In genomic region chr3:75534045-75534834, GRCm38 (mm10) we compare ENCODE assay signal across 26 mouse cellular contexts. TPM values are rescaled to one million over a fixed set of nuclear protein-coding genes. Genes with fewer than 3 reads are reported as not detected.
DNase-seq lines count a peak whose midpoint lies in the region; ATAC-seq and TF ChIP-seq lines count a peak whose summit lies in the region.
"Had no signal": no experiment of that assay in that cellular context is flagged by ENCODE, and none has a peak within 500 bp of the region (broad histone marks: within the 10 kb centered on the region; RNA-seq: fewer than 3 reads in every experiment).

No protein-coding gene starts in this region.

- no peaks in the 10 kb centered on the region for H3K9me3 ChIP-seq in intestine, embryonic 15.5 days
- no peaks in the 10 kb centered on the region for H3K9me3 ChIP-seq in intestine, postnatal 0 days (ENCODE audit: control insufficient read depth)
- H3K9me3 ChIP-seq in MEL (replicated peaks; ENCODE audit: insufficient read depth, low read length), result no peaks in the 10 kb centered on the region
- no peaks in the 10 kb centered on the region for H3K9me3 ChIP-seq in liver, embryonic 12.5 days (replicated peaks)
- H3K9me3 ChIP-seq in hindbrain, embryonic 16.5 days (ENCODE audit: control insufficient read depth, low read length), result no peaks in the 10 kb centered on the region
- H3K9me3 ChIP-seq: embryonic facial prominence, embryonic 15.5 days; forebrain, embryonic 10.5 days; hindbrain, embryonic 12.5 days; limb, embryonic 12.5 days; neural tube, embryonic 15.5 days had no signal

- peak; percentile 59 to 82; a peak in 3 of 4 replicates for TF ChIP-seq EP300 in MEL (IDR thresholded peaks at IDR 0.05; ENCODE audit: low read depth in 1 of 2, low read length in 2 of 2)

- DNase-seq in MEL (ENCODE audit: low read depth, low spot score), result peak; percentile 71
- no peak for DNase-seq in cerebellum, postnatal 4 days (ENCODE audit: low spot score in 2 of 2)
- no peak for DNase-seq in gastrocnemius, adult 18-20 months (ENCODE audit: low spot score)
- DNase-seq: adrenal gland, postnatal 10 days; cerebellum, adult 8-10 months; gastrocnemius, postnatal 25 days; heart, adult 18-20 months; kidney, postnatal 4 days; lung, adult 2 months had no signal

- peaks cover 1% of the 10 kb centered on the region; the same call in 1 of the 2 replicates for H3K79me2 ChIP-seq in MEL (ENCODE audit: control insufficient read depth, insufficient read depth, low read length, poor library complexity)

- H3K4me3 ChIP-seq in intestine, embryonic 15.5 days (replicated peaks), result no peak overlapping the region
- no peak overlapping the region for H3K4me3 ChIP-seq in intestine, postnatal 0 days (ENCODE audit: low read depth, low read length)
- H3K4me3 ChIP-seq in MEL (ENCODE audit: control insufficient read depth in 1 of 2, insufficient read depth in 1 of 2, low read depth in 2 of 2, low read length in 2 of 2), result no peak overlapping the region
- H3K4me3 ChIP-seq in liver, embryonic 12.5 days, result no peak overlapping the region
- no peak overlapping the region for H3K4me3 ChIP-seq in hindbrain, embryonic 16.5 days (ENCODE audit: low read length)
- H3K4me3 ChIP-seq: embryonic facial prominence, embryonic 15.5 days; forebrain, embryonic 10.5 days; hindbrain, embryonic 12.5 days; limb, embryonic 12.5 days; neural tube, embryonic 15.5 days had no signal

- WGBS in intestine, embryonic 15.5 days, result 65% methylated on average over 3 of the region's 3 CpGs
- 49% methylated on average over 3 of the region's 3 CpGs for WGBS in intestine, postnatal 0 days
- 41% methylated on average over 3 of the region's 3 CpGs for WGBS in liver, embryonic 12.5 days (ENCODE audit: insufficient replicate concordance)
- 93% methylated on average over 3 of the region's 3 CpGs for WGBS in hindbrain, embryonic 16.5 days

- no peaks in the 10 kb centered on the region for H3K27me3 ChIP-seq in intestine, embryonic 15.5 days (replicated peaks)
- H3K27me3 ChIP-seq in intestine, postnatal 0 days (replicated peaks; ENCODE audit: control insufficient read depth, insufficient read depth, low read length), result no peaks in the 10 kb centered on the region
- H3K27me3 ChIP-seq in MEL (ENCODE audit: control insufficient read depth in 1 of 2, insufficient read depth in 2 of 2, low read length in 2 of 2), result no peaks in the 10 kb centered on the region
- H3K27me3 ChIP-seq in liver, embryonic 12.5 days (replicated peaks), result no peaks in the 10 kb centered on the region
- H3K27me3 ChIP-seq in hindbrain, embryonic 16.5 days (replicated peaks; ENCODE audit: control insufficient read depth, insufficient read depth, low read length), result no peaks in the 10 kb centered on the region
- H3K27me3 ChIP-seq: embryonic facial prominence, embryonic 15.5 days; hindbrain, embryonic 12.5 days; limb, embryonic 12.5 days; neural tube, embryonic 15.5 days had no signal

- TF ChIP-seq POLR2A in MEL (IDR thresholded peaks at IDR 0.05; ENCODE audit: control insufficient read depth in 1 of 2, insufficient read depth in 1 of 2, low read depth in 1 of 2, low read length in 2 of 2, poor library complexity in 1 of 2), result no peak

- no peak for TF ChIP-seq CTCF in intestine, postnatal 0 days (IDR thresholded peaks at IDR 0.05; ENCODE audit: low read depth)
- TF ChIP-seq CTCF in MEL (IDR thresholded peaks at IDR 0.05 in 2 of 3, conservative IDR thresholded peaks at IDR 0.05 in 1 of 3; ENCODE audit: control insufficient read depth in 1 of 3, insufficient read depth in 1 of 3, low read depth in 2 of 3, low read length in 3 of 3, poor library complexity in 1 of 3, severe bottlenecking in 1 of 3), result no peak

- TF ChIP-seq RAD21 in MEL (IDR thresholded peaks at IDR 0.05; ENCODE audit: low read depth, low read length), result no peak

- no peak overlapping the region for H3K4me2 ChIP-seq in intestine, embryonic 15.5 days (replicated peaks)
- H3K4me2 ChIP-seq in intestine, postnatal 0 days (replicated peaks; ENCODE audit: low read depth), result no peak overlapping the region
- H3K4me2 ChIP-seq in liver, embryonic 12.5 days, result peak overlapping the region; percentile 32
- no peak overlapping the region for H3K4me2 ChIP-seq in hindbrain, embryonic 16.5 days (ENCODE audit: low read length)
- H3K4me2 ChIP-seq: embryonic facial prominence, embryonic 15.5 days; hindbrain, embryonic 12.5 days; limb, embryonic 12.5 days; midbrain, embryonic 11.5 days; neural tube, embryonic 15.5 days had no signal

- no peak overlapping the region for H3K27ac ChIP-seq in intestine, embryonic 15.5 days
- H3K27ac ChIP-seq in intestine, postnatal 0 days (ENCODE audit: low read depth, low read length), result no peak overlapping the region
- peak overlapping the region; percentile 22; the same call in 1 of the 2 replicates for H3K27ac ChIP-seq in MEL (ENCODE audit: control insufficient read depth, low read depth, low read length)
- H3K27ac ChIP-seq in liver, embryonic 12.5 days, result peak overlapping the region; percentile 74
- no peak overlapping the region for H3K27ac ChIP-seq in hindbrain, embryonic 16.5 days (ENCODE audit: low read depth, low read length)
- H3K27ac ChIP-seq: embryonic facial prominence, embryonic 15.5 days; forebrain, embryonic 10.5 days; hindbrain, embryonic 12.5 days; limb, embryonic 12.5 days; neural tube, embryonic 15.5 days had no signal

- no peak overlapping the region for H3K9ac ChIP-seq in intestine, embryonic 15.5 days
- H3K9ac ChIP-seq in intestine, postnatal 0 days (ENCODE audit: low read depth, low read length), result no peak overlapping the region
- H3K9ac ChIP-seq in MEL (ENCODE audit: control insufficient read depth, low read depth, low read length, poor library complexity, severe bottlenecking), result no peak overlapping the region
- no peak overlapping the region for H3K9ac ChIP-seq in liver, embryonic 12.5 days
- H3K9ac ChIP-seq in hindbrain, embryonic 16.5 days (ENCODE audit: low read depth, low read length), result no peak overlapping the region
- H3K9ac ChIP-seq: embryonic facial prominence, embryonic 15.5 days; hindbrain, embryonic 12.5 days; limb, embryonic 12.5 days; neural tube, embryonic 15.5 days had no signal

- ATAC-seq in intestine, embryonic 15.5 days, result peak; percentile 74
- ATAC-seq in intestine, postnatal 0 days, result no peak
- peak; percentile 99 for ATAC-seq in liver, embryonic 12.5 days
- peak; percentile 91 for ATAC-seq in megakaryocyte-erythroid progenitor cell, adult 5-6 weeks (replicated peaks; ENCODE audit: low FRiP score, low TSS enrichment, poor library complexity, severe bottlenecking)
- ATAC-seq in hindbrain, embryonic 16.5 days, result no peak
- ATAC-seq: forebrain, embryonic 16.5 days had no signal

- H3K4me1 ChIP-seq in intestine, embryonic 15.5 days (replicated peaks), result no peaks in the 10 kb centered on the region
- H3K4me1 ChIP-seq in intestine, postnatal 0 days (replicated peaks; ENCODE audit: control insufficient read depth, insufficient read depth, low read length), result no peaks in the 10 kb centered on the region
- peaks cover 10 to 17% of the 10 kb centered on the region in 2 experiments for H3K4me1 ChIP-seq in MEL (ENCODE audit: control insufficient read depth in 1 of 2, insufficient read depth in 2 of 2, low read length in 2 of 2)
- peaks cover 21% of the 10 kb centered on the region for H3K4me1 ChIP-seq in liver, embryonic 12.5 days
- H3K4me1 ChIP-seq in hindbrain, embryonic 16.5 days (ENCODE audit: control insufficient read depth, insufficient read depth, low read depth, low read length), result no peaks in the 10 kb centered on the region
- H3K4me1 ChIP-seq: embryonic facial prominence, embryonic 15.5 days; forebrain, embryonic 10.5 days; hindbrain, embryonic 12.5 days; limb, embryonic 12.5 days; neural tube, embryonic 15.5 days had no signal

- no peaks in the 10 kb centered on the region; the same call in 1 of the 2 replicates for H3K36me3 ChIP-seq in intestine, embryonic 15.5 days
- peaks cover 10% of the 10 kb centered on the region for H3K36me3 ChIP-seq in intestine, postnatal 0 days (ENCODE audit: control insufficient read depth, insufficient read depth)
- peaks cover 5 to 31% of the 10 kb centered on the region in 2 experiments for H3K36me3 ChIP-seq in MEL (ENCODE audit: control insufficient read depth in 1 of 2, insufficient read depth in 2 of 2, low read length in 2 of 2)
- H3K36me3 ChIP-seq in liver, embryonic 12.5 days, result peaks cover 26% of the 10 kb centered on the region
- peaks cover 1% of the 10 kb centered on the region; the same call in 1 of the 2 replicates for H3K36me3 ChIP-seq in hindbrain, embryonic 16.5 days (ENCODE audit: control insufficient read depth, insufficient read depth, low read length)

RNA-seq across cellular contexts. Expression of gene Pdcd10, which starts 22.4 kb away (rescaled TPM):
- polyA plus RNA-seq in intestine, embryonic 15.5 days (2015; fragmentation: Nextera tagmentation; extraction: Ambion mirVana), result 78.5 and 93.0 TPM in 2 replicates
- polyA plus RNA-seq in intestine, postnatal 0 days (2015; fragmentation: Nextera tagmentation; extraction: Ambion mirVana), result 107 and 108 TPM in 2 replicates
- total RNA-seq in MEL (2012; rRNA removed), result 42.8 and 47.1 TPM in 2 replicates
- 100 to 1,000 TPM in 1 of 2 experiments, 10 to 100 TPM in 1; 41.4 to 110 TPM for polyA plus RNA-seq in MEL (2012; ENCODE audit: insufficient read depth in 1 of 2, insufficient read length in 2 of 2, low read depth in 1 of 2, low replicate concordance in 2 of 2, missing spikeins in 1 of 2)
- polyA plus RNA-seq in liver, embryonic 12.5 days (2016; fragmentation: Nextera tagmentation; extraction: Ambion mirVana), result 78.8 and 79.7 TPM in 2 replicates
- 53.8 and 56.1 TPM in 2 replicates for total RNA-seq in megakaryocyte-erythroid progenitor cell, adult 5-6 weeks (2014; fragmentation: Nextera tagmentation)
- 114 and 141 TPM in 2 replicates for total RNA-seq in megakaryocyte-erythroid progenitor cell, adult 5-6 weeks (2017)
- polyA plus RNA-seq in hindbrain, embryonic 16.5 days (2015; fragmentation: Nextera tagmentation; extraction: Ambion mirVana), result 69.7 and 75.8 TPM in 2 replicates
- 10 to 100 TPM; 13.2 to 13.9 TPM for total RNA-seq in gastrocnemius, adult 18-20 months (2021)

RNA-seq across cellular contexts. Expression of gene Serpini1, which starts 23.1 kb away (rescaled TPM):
- 32.4 and 34.7 TPM in 2 replicates for polyA plus RNA-seq in intestine, embryonic 15.5 days (2015; fragmentation: Nextera tagmentation; extraction: Ambion mirVana)
- polyA plus RNA-seq in intestine, postnatal 0 days (2015; fragmentation: Nextera tagmentation; extraction: Ambion mirVana), result 8.7 and 9.5 TPM in 2 replicates
- 0.08 TPM in 1 of 2 replicates, not detected in the other for total RNA-seq in MEL (2012; rRNA removed)
- under 1 TPM in 1 of 2 experiments, not detected in 1; 0.13 TPM for polyA plus RNA-seq in MEL (2012; ENCODE audit: insufficient read depth in 1 of 2, insufficient read length in 2 of 2, low read depth in 1 of 2, low replicate concordance in 2 of 2, missing spikeins in 1 of 2)
- polyA plus RNA-seq in liver, embryonic 12.5 days (2016; fragmentation: Nextera tagmentation; extraction: Ambion mirVana), result 0.62 and 0.80 TPM in 2 replicates
- total RNA-seq in megakaryocyte-erythroid progenitor cell, adult 5-6 weeks (2014; fragmentation: Nextera tagmentation), result 0.63 and 4.1 TPM in 2 replicates
- 0.14 and 3.3 TPM in 2 replicates for total RNA-seq in megakaryocyte-erythroid progenitor cell, adult 5-6 weeks (2017)
- polyA plus RNA-seq in hindbrain, embryonic 16.5 days (2015; fragmentation: Nextera tagmentation; extraction: Ambion mirVana), result 171 and 186 TPM in 2 replicates
- under 1 TPM; 0.48 to 0.88 TPM for total RNA-seq in gastrocnemius, adult 18-20 months (2021)

RNA-seq across cellular contexts. Expression of gene Wdr49, which starts 52.3 kb away (rescaled TPM):
- not detected in 2 replicates for polyA plus RNA-seq in intestine, embryonic 15.5 days (2015; fragmentation: Nextera tagmentation; extraction: Ambion mirVana)
- not detected in 2 replicates for polyA plus RNA-seq in intestine, postnatal 0 days (2015; fragmentation: Nextera tagmentation; extraction: Ambion mirVana)
- not detected in 2 replicates for total RNA-seq in MEL (2012; rRNA removed)
- not detected for polyA plus RNA-seq in MEL (2012; ENCODE audit: insufficient read depth in 1 of 2, insufficient read length in 2 of 2, low read depth in 1 of 2, low replicate concordance in 2 of 2, missing spikeins in 1 of 2)
- polyA plus RNA-seq in liver, embryonic 12.5 days (2016; fragmentation: Nextera tagmentation; extraction: Ambion mirVana), result not detected in 2 replicates
- total RNA-seq in megakaryocyte-erythroid progenitor cell, adult 5-6 weeks (2014; fragmentation: Nextera tagmentation), result not detected in 2 replicates
- total RNA-seq in megakaryocyte-erythroid progenitor cell, adult 5-6 weeks (2017), result not detected in 2 replicates
- 0.37 and 0.44 TPM in 2 replicates for polyA plus RNA-seq in hindbrain, embryonic 16.5 days (2015; fragmentation: Nextera tagmentation; extraction: Ambion mirVana)
- total RNA-seq in gastrocnemius, adult 18-20 months (2021), result not detected
- total RNA-seq: adrenal gland, postnatal 10 days; common myeloid progenitor, adult 5-6 weeks; ES-E14; gastrocnemius, postnatal 25 days; heart, postnatal 25 days had no signal
- polyA plus RNA-seq: forebrain, embryonic 10.5 days; forebrain, embryonic 16.5 days; heart, embryonic 14.5 days; hindbrain, embryonic 12.5 days; kidney, embryonic 16.5 days; limb, embryonic 12.5 days; lung, adult 2 months had no signal

Comparison
In these comparisons a context has a peak if more than half of its experiments do, and no peak if none do; other contexts are left out.
1. ATAC-seq: peak in intestine, embryonic 15.5 days (single experiment), liver, embryonic 12.5 days (single experiment) and megakaryocyte-erythroid progenitor cell, adult 5-6 weeks (single experiment); none in intestine, postnatal 0 days (single experiment) and hindbrain, embryonic 16.5 days (single experiment).
2. H3K27ac ChIP-seq: peak in MEL (single experiment) and liver, embryonic 12.5 days (single experiment); none in intestine, embryonic 15.5 days (single experiment), intestine, postnatal 0 days (single experiment) and hindbrain, embryonic 16.5 days (single experiment).